Mouse (Mus musculus): ENCODE data around the gene Lgmn.

Lgmn gene

DNA sequence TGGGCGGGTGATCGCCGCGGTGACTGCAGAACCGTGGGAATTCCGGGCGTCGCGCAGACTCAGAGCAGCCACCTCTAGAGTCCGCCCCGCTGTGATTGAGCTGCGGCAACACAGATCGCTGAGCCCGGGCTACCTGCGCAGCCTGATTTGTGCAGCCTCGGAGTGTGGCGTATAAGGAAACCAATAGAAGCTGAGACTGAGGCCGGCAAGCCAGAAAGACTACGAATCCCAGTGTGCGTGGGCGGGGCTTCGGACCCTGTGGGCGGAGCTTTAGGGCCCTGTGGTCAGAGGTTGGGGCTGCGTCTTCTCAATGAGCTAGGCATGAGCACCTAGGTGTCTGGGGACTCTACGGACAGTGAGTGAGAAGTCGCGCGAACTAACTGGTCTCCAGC, at the start of gene Lgmn:
Lgmn (minus strand) TSS at position 182 of the 392 bp plus-strand sequence.
- DNase-seq (ENCODE audit: low read depth), result peak; percentile 97

DNA sequence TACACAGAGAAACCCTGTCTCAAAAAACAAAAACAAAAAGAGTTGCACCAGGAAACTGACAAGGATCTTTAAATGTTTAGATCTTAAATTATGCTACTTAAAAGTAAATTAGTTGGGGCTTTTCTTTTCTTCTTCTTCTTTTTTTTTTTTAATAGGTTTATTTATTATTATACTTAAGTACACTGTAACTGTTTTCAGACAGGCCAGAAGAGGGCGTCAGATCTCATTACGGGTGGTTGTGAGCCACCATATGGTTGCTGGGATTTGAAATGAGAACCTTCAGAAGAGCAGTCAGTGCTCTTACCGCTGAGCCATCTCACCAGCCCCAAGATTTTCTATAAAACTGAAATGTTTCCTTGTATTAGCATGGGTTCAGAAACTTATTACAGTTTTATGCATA, 45.3 kb upstream of the Lgmn start:
- DNase-seq (ENCODE audit: low read depth), result peak; percentile 25

DNA sequence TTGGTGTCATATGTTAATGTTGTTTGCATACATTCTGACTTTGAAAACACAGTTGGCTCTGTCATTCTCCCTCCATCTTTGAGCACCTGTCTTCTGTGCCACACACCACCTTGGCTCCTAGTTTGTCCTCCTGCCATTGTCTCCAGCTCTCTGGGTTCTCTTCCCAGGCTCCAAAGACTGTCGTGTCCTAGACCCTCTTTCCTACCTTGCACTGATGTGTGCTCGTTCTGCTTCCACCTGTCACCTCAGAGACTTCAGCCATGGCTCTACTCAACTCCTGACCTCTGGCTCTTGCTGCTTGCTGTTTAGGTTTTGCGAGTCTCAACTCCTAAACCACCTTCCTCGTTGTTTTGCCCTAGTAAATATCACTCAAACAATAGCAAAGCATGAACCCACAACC, 40.9 kb upstream of the Lgmn start:
- DNase-seq (ENCODE audit: low read depth), result no peak

DNA sequence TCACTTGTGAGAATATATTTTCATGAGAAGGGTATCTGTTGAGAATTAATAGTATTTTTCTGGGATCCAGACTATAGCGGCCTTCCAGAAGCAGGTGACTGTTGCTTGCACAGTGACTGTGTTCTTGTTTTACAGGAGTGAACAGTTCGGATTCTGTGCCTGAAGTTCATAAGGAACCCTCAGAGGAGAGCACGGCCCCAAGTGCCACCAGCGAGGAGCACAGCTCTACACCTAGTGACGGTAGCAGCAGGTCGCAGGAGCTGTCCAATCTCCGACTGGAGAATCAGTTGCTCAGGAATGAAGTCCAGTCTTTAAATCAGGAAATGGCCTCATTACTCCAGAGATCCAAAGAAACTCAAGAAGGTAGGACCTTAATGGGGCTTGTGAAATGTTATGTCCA, 34.8 kb upstream of the Lgmn start:
- no peak for DNase-seq (ENCODE audit: low read depth)

DNA sequence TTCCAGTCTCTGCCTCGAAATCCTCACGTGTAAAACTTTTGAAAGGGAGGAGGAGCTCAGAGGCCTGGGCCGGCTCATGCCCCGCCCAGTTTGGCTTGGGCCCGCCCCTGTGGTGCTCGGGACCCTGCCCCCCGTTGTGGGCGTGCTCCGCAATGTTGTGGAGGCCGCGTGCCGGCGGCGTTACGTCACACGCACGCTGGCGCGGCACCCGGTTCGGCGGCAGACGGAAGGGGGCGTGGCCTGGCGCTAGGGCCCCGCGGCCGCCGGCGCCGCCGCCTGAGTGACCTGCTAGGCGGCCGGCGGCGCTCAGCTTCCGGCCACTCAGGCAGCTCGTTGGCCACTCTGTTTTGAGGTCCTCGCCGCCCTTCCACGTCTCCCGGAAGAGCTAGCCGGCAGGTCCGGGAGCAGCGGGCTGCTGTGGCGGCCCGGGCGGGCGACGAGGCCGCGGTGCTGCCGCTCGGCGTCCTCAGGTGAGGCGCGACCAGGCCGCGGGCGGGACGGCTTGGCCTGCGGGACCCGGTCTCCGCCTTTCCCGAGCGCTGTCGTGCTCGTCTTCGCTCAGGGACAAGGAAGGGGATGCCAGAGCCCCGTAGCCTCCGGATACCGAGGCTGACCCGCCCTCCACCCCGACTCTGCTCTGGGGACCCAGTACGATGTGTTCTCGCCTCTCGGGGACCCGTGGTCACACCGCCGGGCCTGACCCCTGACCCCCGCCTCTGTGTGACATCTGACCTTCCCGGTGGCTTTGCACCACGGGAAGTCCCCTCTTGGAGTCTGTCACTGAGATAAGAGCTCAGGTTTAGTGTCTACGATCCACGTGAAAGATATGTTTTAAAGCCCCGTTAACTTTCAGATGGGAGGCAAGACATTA, 29.5 kb upstream of the Lgmn start, which contains the start of gene Golga5:
Golga5 (plus strand) TSS at position 242 of the 871 bp plus-strand sequence.
- DNase-seq (ENCODE audit: low read depth), result peak; percentile 99

DNA sequence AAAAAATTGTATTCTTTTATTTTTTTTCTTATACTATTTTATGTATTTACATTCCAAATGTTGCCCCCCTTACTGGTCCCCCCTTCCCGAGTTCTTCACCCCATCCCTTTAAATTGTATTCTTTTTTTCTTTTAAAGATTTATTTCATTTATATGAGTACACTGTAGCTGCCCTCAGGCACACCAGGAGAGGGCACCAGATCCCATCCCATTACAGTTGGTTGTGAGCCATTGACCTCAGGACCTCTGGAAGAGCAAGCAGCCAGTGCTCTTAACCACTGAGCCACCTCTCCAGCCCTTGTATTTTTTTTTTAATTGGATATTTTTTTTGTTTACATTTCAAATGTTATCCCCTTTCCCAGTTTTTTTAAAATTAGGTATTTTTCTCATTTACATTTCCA, 28.5 kb upstream of the Lgmn start:
- no peak for DNase-seq (ENCODE audit: low read depth)

DNA sequence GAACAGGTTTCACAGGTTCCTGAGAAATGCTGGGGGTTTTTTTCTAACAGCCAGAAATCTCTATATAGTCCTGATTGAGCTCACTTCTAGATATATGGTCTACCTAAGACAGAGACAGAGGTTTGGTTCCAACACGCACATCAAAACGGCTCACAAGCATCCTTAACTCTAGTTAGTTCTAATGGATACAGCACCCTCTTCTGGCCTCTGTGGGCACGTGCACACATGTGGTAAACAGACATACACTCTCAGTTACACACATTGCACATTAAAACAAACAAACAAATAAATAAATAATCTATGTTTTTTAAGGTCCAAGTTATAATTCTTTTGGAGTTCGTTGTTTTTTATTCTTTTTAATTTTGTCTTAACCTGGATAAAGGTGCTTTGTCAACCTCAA, 25.0 kb upstream of the Lgmn start:
- DNase-seq (ENCODE audit: low read depth), result peak; percentile 24

DNA sequence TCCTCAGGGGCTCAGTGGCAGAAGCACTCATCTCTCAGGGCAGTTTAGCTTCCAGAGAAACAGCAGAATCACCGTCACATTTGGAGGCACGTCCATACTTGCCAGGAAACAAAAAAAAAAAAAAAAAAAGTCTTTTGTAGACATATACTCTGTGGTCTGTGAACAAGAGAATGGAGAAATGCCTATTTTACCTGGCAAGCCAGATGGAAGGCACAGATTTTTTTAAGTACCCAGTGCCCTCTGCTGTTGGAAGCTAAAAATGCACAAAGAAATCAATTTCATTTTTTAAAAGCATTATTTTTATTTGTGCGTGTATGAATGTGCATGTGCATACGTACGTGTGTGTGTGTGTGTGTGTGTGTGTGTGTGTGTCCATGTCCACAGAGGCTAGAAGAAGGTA, 21.6 kb upstream of the Lgmn start:
- peak; percentile 78 for DNase-seq (ENCODE audit: low read depth)

DNA sequence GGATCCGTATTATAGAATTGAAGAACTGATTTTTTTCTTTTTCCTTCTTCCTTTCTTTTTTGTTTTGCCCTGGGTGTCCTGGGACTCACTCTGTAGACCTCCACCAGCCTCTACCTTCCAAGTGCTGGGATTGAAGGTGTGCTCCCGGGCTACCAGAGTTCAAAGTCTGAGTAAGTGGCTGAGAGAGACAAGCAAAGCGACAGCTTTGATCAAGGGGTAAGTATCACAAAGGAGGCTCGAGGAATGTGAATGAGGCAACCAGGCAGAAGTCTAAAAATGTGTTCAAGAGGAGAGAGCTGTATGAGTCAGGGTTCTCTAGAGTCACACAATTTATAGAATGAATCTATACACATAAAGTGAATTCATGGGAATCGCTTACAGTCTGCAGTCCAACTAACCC, 20.4 kb upstream of the Lgmn start:
- peak; percentile 41 for DNase-seq (ENCODE audit: low read depth)

DNA sequence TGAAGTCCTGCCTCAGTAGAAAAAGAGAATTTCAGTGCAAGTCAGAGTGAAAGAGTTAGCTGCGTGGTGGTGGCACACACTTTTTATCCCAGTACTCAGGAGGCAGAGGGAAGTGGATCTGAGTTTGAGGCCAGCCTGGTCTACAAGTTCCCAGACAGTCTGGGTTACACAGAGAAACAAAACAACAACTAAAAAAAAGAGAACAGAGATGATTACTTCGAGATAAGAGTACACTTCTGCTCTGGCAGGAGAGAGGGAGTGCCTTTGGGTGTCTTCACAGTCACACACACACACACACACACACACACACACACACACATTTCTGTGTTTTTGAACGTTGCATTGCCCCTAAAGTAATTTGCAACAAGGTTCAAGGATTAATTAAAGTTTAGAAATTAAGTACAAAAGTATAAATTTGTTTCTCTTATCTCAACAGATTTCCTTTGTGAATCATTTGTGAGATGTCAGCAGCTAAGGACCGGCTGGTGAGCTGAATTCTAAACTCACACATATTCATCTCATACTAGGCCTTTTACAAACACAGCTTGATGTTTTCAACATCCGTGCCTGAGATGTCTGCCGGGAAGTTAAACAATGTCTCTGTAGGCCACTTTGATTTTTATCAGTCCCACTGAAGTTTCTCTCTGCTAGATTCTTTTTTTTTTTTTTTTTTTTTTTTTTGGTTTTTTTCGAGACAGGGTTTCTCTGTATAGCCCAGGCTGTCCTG, 17.0 kb upstream of the Lgmn start:
- DNase-seq (ENCODE audit: low read depth), result no peak

DNA sequence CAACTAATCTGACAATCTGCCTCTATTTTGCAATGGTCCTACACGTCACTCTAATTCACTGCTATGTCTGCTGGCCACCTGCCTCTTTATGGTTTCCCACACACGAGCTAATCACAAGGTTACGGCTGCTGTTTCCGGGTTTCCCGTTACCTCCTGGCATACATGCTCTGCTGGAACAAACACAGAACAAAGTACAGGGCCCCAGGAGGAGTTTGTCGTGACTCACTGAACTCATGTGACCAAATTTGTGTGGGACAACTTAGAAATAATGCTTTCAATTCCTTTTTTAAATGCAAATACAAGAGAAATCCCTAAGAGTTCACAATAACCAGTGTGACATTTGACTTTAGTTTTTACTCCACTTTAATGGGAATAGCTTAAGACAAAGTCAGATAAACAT, 14.0 kb upstream of the Lgmn start:
- DNase-seq (ENCODE audit: low read depth), result peak; percentile 79

DNA sequence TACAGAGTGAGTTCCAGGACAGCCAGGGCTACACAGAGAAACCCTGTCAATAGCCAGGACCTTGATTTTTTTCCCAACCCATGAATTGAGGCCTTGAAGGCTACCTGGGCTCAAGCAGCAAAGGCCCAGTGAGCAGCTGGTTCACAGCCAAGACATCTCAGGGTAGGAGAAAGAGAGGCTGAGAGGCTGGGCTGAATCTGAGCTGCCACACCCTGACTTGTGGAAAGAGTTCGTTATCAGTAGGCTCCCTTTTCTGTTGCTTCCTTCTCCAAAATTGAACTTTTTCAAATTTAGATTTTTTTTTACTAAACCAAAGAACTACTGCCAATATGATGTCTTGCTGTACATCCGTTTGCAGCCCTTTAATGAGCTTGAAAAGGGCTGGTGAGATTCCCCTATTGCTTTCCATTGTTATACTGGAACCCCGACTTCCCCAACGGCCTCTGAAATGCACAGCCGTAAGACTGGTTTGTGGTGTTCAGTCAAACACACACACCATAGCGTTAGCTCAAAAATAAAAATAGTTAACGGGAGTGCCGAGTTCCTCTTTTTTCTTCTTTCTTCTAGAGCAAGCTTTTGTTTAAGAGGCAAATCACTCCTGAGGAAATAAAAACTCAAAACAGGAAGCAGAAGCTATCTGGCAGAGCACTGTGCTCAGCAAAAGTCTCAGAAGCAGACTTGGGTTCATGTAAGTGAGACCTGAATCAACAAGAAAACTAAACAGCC, 11.7 kb upstream of the Lgmn start:
- DNase-seq (ENCODE audit: low read depth), result no peak

DNA sequence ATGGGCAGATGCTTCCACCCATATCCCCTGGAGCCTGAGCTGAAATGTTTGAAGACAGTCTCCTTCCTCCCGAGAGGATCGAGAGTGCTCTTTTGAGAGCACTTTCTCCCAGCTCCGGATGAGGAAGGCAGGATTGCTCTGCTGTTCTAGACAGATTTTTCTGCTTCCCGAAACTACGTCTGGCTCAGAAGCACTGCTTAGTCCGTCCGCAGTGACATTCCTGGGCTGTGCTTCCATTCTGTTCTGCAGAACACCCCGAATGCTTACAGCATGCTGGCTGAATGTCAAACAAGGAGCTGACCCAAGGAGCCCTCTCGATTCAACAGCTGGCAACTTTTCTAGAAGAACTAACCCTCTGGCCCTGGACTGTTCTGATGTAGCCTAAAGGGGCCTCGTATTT, 10.8 kb upstream of the Lgmn start:
- DNase-seq (ENCODE audit: low read depth), result peak; percentile 22

DNA sequence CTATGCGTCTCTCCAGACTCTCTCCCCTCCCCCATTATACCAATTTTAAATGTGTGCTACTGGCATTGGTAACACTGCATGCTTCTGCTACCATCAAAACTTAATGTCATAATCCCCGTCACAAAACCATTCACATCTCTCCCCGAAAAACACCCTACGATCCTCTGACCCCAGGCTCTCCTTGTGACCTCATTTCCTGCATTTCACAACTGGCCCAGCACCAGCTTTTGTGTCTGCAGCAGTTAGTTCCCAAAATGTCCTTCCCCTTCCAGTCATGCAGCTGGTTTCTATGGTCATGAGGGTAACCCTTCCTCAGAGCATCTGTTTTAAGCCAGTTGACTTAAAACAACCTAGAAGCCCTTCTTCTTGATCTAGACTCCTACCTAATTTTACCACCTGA, 5.8 kb upstream of the Lgmn start:
- DNase-seq (ENCODE audit: low read depth), result no peak

DNA sequence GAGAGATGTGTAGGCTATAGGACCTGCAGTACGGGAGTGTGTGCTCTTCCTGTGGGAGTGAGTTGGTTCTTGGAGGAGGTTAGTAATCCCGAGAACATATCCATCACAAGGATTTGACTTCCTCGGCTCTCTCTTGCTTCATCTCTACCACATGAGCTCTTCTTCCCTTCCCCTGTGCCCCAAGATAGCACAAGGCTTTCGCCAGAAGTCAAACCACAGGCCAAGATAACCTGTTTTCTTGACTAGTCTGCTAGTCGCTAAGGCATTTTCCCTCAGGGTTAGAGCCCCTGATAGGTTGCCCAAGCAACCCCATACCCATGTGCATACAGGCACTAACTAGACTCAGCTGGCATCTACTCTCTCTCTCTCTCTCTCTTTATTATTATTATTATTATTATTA, 4.1 kb upstream of the Lgmn start:
- DNase-seq (ENCODE audit: low read depth), result no peak

DNA sequence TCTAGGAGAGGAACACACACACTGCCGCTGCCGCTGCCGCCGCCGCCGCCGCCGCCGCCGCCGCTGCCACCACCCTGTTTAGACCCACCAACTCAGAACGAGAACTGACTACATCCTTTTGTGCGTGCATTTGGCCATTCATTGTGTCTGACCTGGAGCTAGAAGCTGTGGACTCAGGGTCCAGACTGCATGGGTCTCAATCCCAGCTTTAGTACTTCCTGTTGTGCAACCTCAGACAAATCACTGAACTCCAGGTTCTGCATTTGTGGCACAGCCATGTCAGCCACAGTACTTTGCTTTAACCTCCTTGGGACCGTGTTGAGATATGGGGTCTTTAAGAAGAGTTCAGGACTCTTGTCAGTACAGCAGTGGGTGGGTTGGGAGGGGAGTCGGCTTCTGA, 3.0 kb upstream of the Lgmn start:
- no peak for DNase-seq (ENCODE audit: low read depth)

DNA sequence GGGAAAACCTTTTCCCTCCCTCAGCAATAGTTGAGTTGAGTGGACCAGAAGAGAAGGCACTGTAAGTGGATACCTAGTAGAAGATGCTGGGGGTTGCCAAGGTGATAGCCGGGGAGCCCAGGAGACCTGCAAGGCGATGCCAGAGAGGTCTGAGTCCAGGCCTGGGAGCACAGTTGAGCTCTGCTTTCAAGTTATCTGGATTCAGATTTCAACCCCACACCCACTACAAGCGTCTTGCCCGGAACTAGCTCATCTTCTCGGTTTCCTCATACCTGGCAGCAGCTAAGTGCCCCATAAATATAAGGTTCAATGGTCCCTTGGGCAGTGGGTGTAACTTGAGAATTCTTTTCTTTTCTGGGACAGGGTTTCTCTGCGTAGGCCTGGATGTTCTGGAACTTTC, 1.5 kb upstream of the Lgmn start:
- DNase-seq (ENCODE audit: low read depth), result no peak

DNA sequence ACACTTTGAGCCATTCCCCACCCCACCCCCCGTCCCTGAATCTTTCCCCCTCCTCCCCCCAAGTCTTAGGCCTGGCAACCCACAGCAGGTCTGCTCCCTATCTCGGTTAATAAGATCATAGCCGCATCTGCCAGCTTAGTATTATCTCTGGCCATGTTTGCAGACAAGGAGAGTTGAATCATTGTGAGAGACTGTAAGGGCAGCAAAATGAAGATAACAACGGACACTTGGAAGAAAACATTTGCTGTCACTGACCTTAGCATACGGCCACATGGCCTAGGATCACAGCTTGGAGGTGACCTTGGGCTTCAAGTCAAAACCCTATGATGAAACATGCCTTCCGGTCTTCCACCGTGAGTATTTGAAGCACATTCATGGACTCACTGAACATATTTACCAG, 938 bp upstream of the Lgmn start:
- DNase-seq (ENCODE audit: low read depth), result no peak

DNA sequence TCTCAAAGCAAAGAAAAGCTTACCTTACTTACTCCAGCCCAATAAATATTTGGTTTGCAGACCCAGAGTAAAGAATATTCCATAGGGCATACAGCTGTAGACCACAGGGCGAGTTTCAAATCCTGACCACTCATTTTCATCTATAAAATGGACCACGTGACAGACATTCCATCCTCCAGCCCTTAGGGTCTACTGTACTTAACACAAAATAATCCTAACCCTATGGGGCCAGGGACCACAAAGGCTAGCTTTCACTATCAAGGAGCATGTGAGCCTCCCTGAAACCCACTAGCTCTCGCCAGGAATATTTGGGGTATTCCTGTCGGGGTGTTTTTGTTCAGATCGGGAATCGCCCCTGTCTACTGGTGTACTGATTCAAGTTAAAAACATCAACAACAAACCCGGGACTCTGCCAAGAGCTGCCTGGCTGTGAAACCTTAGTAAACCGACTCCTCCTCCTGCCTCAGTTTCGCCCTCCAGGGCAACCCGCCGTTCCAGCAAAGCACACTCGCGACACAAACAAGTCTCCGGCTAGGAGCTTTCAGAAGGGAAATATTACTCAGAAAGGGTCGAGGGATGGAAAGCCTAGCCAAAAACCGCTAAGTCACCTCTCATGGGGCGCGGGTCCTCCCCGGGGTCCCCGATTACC, 506 bp downstream of the Lgmn start:
- no peak for DNase-seq (ENCODE audit: low read depth)

DNA sequence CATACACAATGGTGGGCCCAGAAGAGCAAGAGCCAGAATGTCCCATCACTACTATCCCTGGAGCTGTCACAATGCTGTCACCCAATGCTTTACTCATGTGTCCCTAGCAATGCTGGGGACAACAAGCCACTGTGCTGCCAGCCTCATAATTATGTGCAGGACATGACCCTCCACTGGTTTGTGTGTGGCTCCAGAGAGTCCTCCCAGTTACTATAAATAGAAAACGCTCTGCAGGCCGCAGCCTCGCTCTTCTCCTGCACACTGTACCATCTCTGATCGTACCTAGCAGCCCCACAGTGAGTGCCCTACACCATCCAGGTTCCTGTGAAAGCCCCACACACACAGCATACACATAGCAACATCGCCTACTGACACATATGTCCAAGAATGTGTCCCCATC, 1.7 kb downstream of the Lgmn start:
- no peak for DNase-seq (ENCODE audit: low read depth)

DNA sequence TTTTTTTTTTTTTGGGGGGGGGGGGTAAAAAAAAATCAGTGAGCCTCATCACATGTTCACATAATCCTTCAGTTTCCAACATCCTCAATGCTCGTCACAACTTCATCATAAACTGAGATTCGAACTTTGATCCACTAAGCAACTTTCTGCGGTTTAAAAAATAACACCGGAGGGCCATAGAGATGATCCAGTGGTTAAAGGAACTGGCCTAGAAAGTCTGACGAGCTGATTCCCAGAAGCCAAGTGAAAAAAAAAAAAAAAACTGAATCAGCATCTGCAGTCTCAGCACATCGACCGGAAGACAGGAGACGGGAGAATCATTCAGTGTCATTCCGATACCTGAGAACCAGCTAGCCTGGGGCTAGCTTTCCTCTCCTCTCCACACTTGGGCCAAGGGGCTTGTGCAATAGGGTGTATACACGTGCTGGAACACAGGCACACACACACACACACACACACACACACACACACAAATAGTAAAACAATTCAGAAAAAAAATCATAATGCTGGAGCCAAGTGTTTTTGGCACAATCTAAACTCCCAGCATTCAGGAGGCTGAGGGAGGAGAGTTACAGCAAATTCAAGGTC, 2.6 kb downstream of the Lgmn start:
- peak; percentile 35 for DNase-seq (ENCODE audit: low read depth)

DNA sequence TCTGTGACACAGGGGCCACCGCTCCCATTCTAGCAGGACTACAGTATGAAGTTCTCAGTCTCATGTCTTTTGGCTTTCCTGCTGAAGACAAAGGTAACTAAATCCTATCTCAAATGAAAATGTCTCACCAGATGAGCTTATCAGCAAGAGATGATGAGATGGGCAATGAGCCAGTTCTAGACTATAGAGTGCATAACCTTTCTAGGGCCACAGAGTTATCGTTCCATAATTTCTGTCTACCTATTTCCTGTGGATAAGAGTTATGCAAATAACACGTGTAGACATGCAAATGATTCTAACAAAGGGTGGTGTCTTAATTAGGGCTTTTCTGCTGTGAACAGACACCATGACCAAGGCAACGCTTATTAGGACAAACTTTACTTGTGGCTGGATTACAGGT, 5.5 kb downstream of the Lgmn start:
- DNase-seq (ENCODE audit: low read depth), result no peak

All from NIH3T3 (cell line).